Mouse (Mus musculus) heart, embryonic 13.5 days (tissue): Measurements from ENCODE around the gene Smyd1. TPM values are rescaled to one million over a fixed set of nuclear protein-coding genes. Genes with fewer than 3 reads are reported as not detected.

Source experiments
- ATAC-seq: fragments of 200-750 bp; cut with Nextera tagmentation; 2 replicates; pipeline ENCODE4 v1.8.0; 2017; ENCODE audit warnings: moderate TSS enrichment; ENCODE audit not compliant: insufficient number of reproducible peaks, low FRiP score, low TSS enrichment; ENCODE audit errors: extremely low read depth
- H3K27ac ChIP-seq: fragments of 300-500 bp; sonication (generic); replicated peaks from 2 replicates; pipeline ENCODE4 v1.5.1; 2015; ENCODE audit warnings: moderate library complexity, mild to moderate bottlenecking, inconsistent platforms
- H3K27me3 ChIP-seq: fragments of 300-500 bp; sonication (generic); replicated peaks from 2 replicates; pipeline ENCODE4 v1.6.1; 2015; ENCODE audit warnings: mild to moderate bottlenecking, inconsistent platforms
- H3K36me3 ChIP-seq: fragments of 300-500 bp; sonication (generic); 2 replicates; pipeline ENCODE4 v1.6.1; 2015; ENCODE audit warnings: mild to moderate bottlenecking, inconsistent platforms
- H3K4me1 ChIP-seq: fragments of 300-500 bp; sonication (generic); 2 replicates; pipeline ENCODE4 v1.6.1; 2015; ENCODE audit warnings: inconsistent platforms
- H3K4me2 ChIP-seq: fragments of 300-500 bp; sonication (generic); 2 replicates; pipeline ENCODE4 v1.6.1; 2015; ENCODE audit warnings: inconsistent platforms, mild to moderate bottlenecking, moderate library complexity
- H3K4me3 ChIP-seq: fragments of 300-500 bp; sonication (generic); 2 replicates; pipeline ENCODE4 v1.5.1; 2015; ENCODE audit warnings: moderate library complexity, mild to moderate bottlenecking, inconsistent platforms
- H3K9ac ChIP-seq: fragments of 300-500 bp; sonication (generic); 2 replicates; pipeline ENCODE4 v1.6.1; 2015; ENCODE audit warnings: inconsistent platforms, mild to moderate bottlenecking, moderate library complexity
- H3K9me3 ChIP-seq: fragments of 300-500 bp; sonication (generic); 2 replicates; pipeline ENCODE4 v1.6.1; 2016; ENCODE audit warnings: inconsistent platforms
- WGBS: fragments of 180-500 bp; shearing (Covaris S2); methylation state at CpG from one replicate; pipeline ENCODE4 v1.1.7; 2015; ENCODE audit warnings: mixed read lengths; 5-methylcytosine and 5-hydroxymethylcytosine counted together
- microRNA-seq: library from miRNA; unstranded; fragments of <30 nt; microRNA quantifications from one replicate; pipeline ENCODE4, GENCODE M21; 2016
- polyA plus RNA-seq: library from polyadenylated mRNA; unstranded; fragments of >200 nt; fragmentation: Nextera tagmentation; extraction: Ambion mirVana; gene quantifications from 2 replicates; pipeline ENCODE4 v1.2.1, GENCODE M21; 2015

Gene Smyd1
- polyA plus RNA-seq, 1 experiment from 2014 or later = 90.5 TPM

- no peaks in the 10 kb centered on the region for H3K36me3 ChIP-seq
- no peak overlapping the region for H3K4me3 ChIP-seq
- no peaks in the 10 kb centered on the region for H3K27me3 ChIP-seq
- H3K9me3 ChIP-seq = no peaks in the 10 kb centered on the region
- no peak overlapping the region for H3K9ac ChIP-seq
- 31% methylated on average over 6 of the region's 6 CpGs for WGBS
- no peak for ATAC-seq
- H3K27ac ChIP-seq = no peak overlapping the region
- no peak overlapping the region for H3K4me2 ChIP-seq
- H3K4me1 ChIP-seq = peaks cover 6% of the 10 kb centered on the region
Measured at GRCm38 (mm10) chr6:71166551-71167169, 155.4 kb downstream of the Smyd1 start.

GRCm38 (mm10) chr6:71164394-71164793 lies 157.6 kb downstream of the Smyd1 start:
- no peak overlapping the region for H3K4me2 ChIP-seq
- H3K27me3 ChIP-seq = no peaks in the 10 kb centered on the region
- H3K36me3 ChIP-seq = no peaks in the 10 kb centered on the region
- 31% methylated on average over 6 of the region's 6 CpGs for WGBS
- no peaks in the 10 kb centered on the region for H3K9me3 ChIP-seq
- no peak overlapping the region for H3K27ac ChIP-seq
- no peak for ATAC-seq
- no peak overlapping the region for H3K4me3 ChIP-seq
- no peak overlapping the region for H3K9ac ChIP-seq
- peaks cover 6% of the 10 kb centered on the region for H3K4me1 ChIP-seq

Small RNA genes lying within 50 kb of the gene (microRNA-seq; reads per million reads assigned to microRNA genes)
- 16.5 reads per million, percentile 33 among the genes with 10 or more reads in this experiment for gene Mir8112

Other genes starting within 250 kb of the Smyd1 start
- 4.5 and 4.7 TPM in 2 replicates for gene Thnsl2, start 177.8 kb downstream of the Smyd1 start, polyA plus RNA-seq
- gene Fabp1, start 122.4 kb downstream of the Smyd1 start, polyA plus RNA-seq = 0.48 and 5.6 TPM in 2 replicates
- 48.5 and 57.4 TPM in 2 replicates for gene Krcc1, start 50.6 kb downstream of the Smyd1 start, polyA plus RNA-seq
- 0.12 TPM in 1 of 2 replicates, not detected in the other for gene Cd8b1, start 555 bp upstream of the Smyd1 start, polyA plus RNA-seq
- not detected in 2 replicates for gene Cd8a, start 51.2 kb upstream of the Smyd1 start, polyA plus RNA-seq
- 6.4 and 7.5 TPM in 2 replicates for gene Rmnd5a, start 118.4 kb upstream of the Smyd1 start, polyA plus RNA-seq
- 10.8 and 13.4 TPM in 2 replicates for gene Rnf103, start 171.7 kb upstream of the Smyd1 start, polyA plus RNA-seq
- gene Chmp3, start 221.6 kb upstream of the Smyd1 start, polyA plus RNA-seq = 58.1 and 61.6 TPM in 2 replicates